Mouse (Mus musculus) heart, adult 11 months (tissue): ENCODE results near the gene Fam19a5.
A peak's percentile ranks its signal among the peaks of the same experiment; 100 is the strongest.

Experiments
- DNase-seq: peaks from one replicate; pipeline ENCODE4 v3.0.0; 2022

The Fam19a5 gene

DNA sequence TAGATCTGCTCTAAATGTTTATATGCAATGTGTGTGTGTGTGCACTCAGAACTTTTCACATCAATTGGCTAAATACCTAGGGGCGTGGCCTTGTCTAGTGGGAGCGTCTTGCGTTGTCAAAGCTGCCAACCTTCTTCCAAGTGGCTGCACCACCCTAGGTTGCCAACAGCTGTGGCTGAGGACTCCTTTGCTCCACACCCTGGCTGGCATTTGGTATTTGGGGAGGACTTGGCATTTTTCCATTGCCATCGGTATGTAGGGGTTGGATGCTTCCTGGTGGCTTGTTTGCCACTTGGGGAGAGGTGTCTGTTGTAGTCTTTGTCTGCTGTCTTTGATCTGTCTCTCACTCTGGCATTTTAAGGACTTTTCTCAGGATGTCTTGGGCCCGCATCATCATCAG is 124.0 kb downstream of the Fam19a5 start:
- DNase-seq: no peak

DNA sequence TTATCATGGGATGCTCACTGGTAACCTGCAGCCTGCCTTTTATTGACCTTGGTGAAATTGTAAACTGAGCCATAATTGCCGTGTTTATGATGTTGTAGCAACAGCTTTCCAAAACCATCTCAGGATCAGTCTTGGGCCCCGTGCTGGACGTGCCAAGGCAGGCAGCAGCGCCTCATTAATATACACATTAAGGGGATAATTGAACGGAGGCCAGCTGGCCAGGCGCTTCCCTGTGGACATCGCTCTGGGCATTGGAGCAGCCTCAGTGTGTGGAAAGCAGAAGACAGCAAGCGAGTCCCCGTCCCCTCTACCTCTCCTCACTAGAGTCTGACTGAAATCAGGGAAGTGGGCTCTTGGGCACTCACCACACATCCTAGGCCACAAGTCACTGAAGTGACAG is 127.8 kb downstream of the Fam19a5 start:
- DNase-seq: no peak

DNA sequence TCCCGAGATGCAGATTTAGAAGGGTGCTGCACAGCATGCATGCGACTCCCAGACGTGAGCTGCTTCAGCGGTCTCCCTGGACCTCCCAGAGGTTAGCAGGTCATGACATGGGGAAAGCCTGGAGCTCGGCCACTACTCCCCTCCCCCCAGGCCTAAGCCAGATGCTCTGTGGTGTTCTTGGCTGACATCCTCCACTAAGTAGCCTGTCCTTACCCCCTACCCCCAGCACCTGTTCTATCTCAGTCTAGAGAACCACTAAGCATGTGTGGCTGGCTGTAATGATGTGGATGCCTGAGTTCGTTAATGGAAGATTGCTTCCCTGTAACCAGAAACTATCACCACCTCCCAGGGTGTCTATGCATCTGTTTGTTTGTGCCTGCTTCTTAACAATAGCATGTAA is 134.6 kb downstream of the Fam19a5 start:
- no peak for DNase-seq

DNA sequence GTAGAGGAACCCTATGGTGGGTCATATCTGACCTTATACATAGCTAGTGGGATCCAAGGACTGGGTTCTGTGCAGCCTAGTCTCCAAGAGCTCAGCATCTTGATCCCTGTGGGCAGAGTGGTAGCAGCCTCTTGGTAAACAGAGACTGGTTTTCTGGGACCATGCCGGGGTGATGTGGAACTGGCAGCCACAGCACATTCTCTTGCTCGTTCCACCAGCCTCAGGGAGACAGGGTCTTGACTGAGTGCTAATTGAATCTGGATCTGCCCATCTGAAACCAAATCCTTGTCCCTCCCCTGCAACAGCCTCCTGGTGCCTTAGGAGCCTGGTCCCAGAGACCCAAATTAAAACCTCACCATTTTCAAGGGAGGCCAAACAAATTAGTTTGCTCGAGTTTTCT is 138.3 kb downstream of the Fam19a5 start:
- DNase-seq: no peak

GRCm38 (mm10) chr15:87686415-87687040 is 142.4 kb downstream of the Fam19a5 start:
- DNase-seq: no peak

GRCm38 (mm10) chr15:87691271-87691955 is 147.3 kb downstream of the Fam19a5 start:
- DNase-seq: no peak

DNA sequence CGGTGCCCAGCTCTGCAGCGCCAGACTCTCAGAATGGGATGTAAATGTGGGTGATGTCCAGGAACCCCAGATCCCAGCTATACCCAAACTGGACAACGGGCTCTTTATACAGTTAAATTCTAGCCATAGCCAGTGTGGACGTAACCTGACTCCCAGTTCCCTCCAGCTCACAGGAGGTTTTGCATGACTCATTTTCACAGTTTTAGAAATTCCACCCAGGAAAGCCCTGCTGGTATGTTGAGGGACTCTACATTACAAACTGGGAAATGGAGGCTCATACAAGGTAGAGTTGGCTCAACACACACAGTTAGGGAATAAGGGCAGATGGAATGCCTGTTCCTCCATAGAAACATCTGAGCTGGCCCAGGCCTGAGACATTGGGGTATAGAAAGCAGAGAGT is 147.9 kb downstream of the Fam19a5 start:
- DNase-seq: no peak

- no peak for DNase-seq
These were observed 148.3 kb downstream of the Fam19a5 start for GRCm38 (mm10) chr15:87692394-87692793.

DNA sequence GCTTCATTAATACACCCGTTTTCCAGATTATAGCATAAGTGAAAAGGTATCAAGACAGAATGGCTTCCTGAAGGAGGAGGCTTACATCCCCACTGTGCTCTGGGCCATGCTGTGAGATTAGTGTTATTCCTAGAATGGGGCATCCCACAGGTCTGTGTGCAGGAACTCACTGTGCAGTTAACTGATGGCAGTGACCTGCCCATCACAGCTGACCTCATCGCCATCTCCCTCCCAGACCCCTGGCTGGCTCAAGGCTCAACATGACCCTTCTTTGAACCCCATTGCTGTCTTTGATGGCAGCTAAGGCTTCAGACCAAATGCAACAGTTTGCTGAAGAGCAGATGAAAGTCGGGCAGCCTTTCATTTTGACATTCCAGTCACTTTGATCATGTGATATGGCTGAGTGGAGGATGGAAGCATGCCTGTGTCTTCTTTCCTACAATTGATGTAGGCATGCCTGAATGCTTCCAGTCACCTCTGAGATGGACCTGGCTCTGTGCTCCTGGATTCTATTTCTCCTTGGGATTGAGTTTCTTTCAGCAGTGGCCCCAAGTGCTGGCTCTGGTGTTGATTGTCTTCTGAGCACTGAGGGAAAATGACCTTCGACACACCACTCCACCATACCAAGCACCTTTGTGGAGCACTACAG is 148.9 kb downstream of the Fam19a5 start:
- no peak for DNase-seq

- no peak for DNase-seq
These were observed 153.4 kb downstream of the Fam19a5 start for GRCm38 (mm10) chr15:87697433-87697996.

- no peak for DNase-seq
These were observed 154.6 kb downstream of the Fam19a5 start for GRCm38 (mm10) chr15:87698562-87699320.

DNA sequence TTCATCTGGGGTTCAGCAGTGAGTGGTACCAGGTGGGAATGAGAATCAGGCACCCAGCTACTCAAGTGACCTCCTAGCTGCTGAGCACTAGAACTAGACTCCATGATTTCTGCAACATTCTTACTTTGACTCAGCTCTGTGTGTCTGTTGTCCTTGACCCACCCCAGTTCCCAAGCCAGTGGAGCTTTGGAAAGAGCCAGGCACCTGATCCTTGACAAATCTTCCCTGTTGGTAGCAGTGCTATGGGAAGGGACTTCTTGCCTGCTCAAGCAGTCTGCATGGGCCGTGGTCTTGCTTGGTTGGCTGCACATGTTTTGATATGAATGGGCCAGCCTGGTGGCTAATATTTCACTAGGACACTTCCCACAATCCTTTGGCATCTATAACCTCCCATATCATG is 158.7 kb downstream of the Fam19a5 start:
- no peak for DNase-seq

DNA sequence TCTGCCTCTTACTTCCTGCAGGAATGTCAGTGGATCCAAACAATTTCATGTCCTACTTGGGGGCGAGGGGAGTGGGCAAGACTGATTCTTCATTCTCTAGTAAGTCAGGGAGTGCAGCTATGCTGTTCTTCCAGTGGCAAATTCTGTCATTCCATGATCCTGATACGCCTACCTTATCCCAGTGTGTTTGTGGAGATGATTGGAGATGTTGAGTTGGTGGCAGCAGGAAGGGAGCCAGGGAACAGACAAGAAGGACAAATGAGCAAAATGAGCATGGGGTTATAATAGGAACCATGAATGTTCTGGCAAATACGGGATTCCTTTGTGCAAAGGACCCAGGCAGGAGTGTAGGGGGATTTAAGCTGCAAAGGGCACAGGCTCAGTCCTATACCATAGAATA is 159.2 kb downstream of the Fam19a5 start:
- no peak for DNase-seq

- no peak for DNase-seq
These were observed 167.7 kb downstream of the Fam19a5 start for GRCm38 (mm10) chr15:87711790-87712189.

- DNase-seq: no peak
These were observed 168.1 kb downstream of the Fam19a5 start for GRCm38 (mm10) chr15:87712221-87712620.

GRCm38 (mm10) chr15:87715037-87715676 is 171.1 kb downstream of the Fam19a5 start:
- DNase-seq: peak; percentile 86

DNA sequence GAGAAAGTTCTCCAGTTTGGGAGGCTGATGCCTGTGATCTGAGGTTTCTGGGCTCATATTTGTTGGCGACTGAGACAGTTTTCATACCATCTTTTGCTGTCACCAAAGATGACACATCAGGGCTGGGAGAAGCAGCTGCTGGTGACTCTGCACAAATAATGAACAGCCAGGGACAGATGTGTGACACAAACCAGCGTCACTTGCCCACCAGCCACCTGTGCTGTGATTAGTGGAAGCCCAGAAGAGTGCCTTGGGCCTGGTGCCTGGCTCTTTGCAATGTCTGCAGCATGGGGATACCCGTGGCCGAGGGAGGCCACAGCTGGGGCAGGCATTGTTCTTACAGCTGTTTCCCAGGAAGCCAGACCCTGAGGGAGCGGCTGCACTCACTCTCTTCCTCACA is 173.0 kb downstream of the Fam19a5 start:
- no peak for DNase-seq

GRCm38 (mm10) chr15:87723455-87723986 is 179.4 kb downstream of the Fam19a5 start:
- DNase-seq: no peak

GRCm38 (mm10) chr15:87726657-87727236 is 182.6 kb downstream of the Fam19a5 start:
- DNase-seq: no peak

DNA sequence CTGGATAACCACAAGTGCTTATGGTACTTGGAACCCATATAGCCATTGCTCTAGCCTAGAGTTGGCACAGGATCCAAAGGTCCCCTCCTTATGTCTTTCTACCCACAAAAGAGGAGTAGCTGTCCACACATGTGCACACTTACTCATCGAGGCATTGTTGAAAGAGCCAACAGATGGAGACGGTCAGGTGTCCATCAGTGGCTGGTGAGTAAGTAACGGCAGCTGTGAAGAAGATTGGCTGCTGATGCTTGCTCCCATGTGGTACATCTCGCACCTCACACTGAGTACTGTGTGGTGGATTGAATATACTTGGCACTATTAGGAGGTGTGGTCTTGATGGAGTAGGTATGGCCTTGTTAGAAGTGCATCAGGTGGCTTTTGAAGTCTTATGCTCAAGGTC is 192.2 kb downstream of the Fam19a5 start:
- DNase-seq: no peak

DNA sequence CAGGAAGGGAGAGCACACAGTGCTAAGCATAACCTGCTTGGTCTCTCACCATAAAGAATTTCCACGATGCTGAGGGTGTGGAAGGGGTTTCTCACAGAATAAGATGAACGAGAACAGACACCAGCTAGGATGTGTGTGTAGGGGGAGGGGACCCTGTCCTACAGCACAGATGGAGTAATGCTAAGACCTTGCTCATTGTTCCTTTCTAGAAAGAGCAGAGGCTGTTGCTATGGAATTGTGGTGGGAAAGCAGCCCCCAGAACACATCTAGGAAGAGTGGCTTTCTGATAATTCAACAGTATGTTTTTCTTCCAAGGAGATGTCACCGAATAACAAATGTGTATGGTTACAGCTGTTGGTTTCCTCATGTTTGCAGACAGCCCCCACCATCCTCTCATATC is 211.4 kb downstream of the Fam19a5 start:
- DNase-seq: peak; percentile 17

DNA sequence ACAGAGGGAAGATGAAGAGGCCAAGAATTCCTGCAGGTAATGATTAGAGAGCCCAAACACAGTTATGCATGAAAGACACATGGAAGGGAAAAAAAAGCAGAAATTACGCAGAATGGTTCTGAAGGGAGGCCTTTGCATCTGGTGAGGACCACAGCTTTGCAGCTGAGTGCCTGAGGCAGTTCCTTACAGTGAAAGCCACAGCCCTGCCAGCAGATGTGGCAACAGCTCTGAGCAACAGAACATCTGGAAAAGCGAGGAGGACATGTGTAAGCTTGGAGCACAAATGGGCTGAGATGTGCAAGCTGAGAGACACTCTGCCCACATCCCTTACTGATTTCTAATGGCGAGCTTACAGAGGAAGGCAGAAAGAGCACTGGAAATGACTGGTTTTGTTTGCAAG is 221.8 kb downstream of the Fam19a5 start:
- peak; percentile 84 for DNase-seq
